Mouse (Mus musculus) forebrain, embryonic 12.5 days (tissue): ENCODE measurements around the gene Ilkap. TPM values are rescaled to one million over a fixed set of nuclear protein-coding genes. Genes with fewer than 3 reads are reported as not detected.

ENCODE experiments used
- ATAC-seq: fragments of 200-750 bp; cut with Nextera tagmentation; 2 replicates; pipeline ENCODE4 v1.8.0; 2017; ENCODE audit warnings: moderate TSS enrichment; ENCODE audit not compliant: low FRiP score
- H3K27ac ChIP-seq: fragments of 300-500 bp; sonication (generic); 2 replicates; pipeline ENCODE4 v1.5.1; 2016; ENCODE audit warnings: mild to moderate bottlenecking
- H3K27me3 ChIP-seq: fragments of 300-500 bp; sonication (generic); 2 replicates; pipeline ENCODE4 v1.6.1; 2016; ENCODE audit warnings: mild to moderate bottlenecking
- H3K36me3 ChIP-seq: fragments of 300-500 bp; sonication (generic); replicated peaks from 2 replicates; pipeline ENCODE4 v1.6.1; 2016; ENCODE audit warnings: mild to moderate bottlenecking
- H3K4me1 ChIP-seq: fragments of 300-500 bp; sonication (generic); 2 replicates; pipeline ENCODE4 v1.6.1; 2016
- H3K4me2 ChIP-seq: fragments of 300-500 bp; sonication (generic); 2 replicates; pipeline ENCODE4 v1.6.1; 2016; ENCODE audit warnings: mild to moderate bottlenecking, moderate library complexity
- H3K4me3 ChIP-seq: fragments of 300-500 bp; sonication (generic); replicated peaks from 2 replicates; pipeline ENCODE4 v1.5.1; 2016; ENCODE audit warnings: mild to moderate bottlenecking
- H3K9ac ChIP-seq: fragments of 300-500 bp; sonication (generic); 2 replicates; pipeline ENCODE4 v1.6.1; 2016; ENCODE audit warnings: mild to moderate bottlenecking
- H3K9me3 ChIP-seq: fragments of 300-500 bp; sonication (generic); 2 replicates; pipeline ENCODE4 v1.6.1; 2016
- WGBS: fragments of 180-500 bp; shearing (Covaris S2); methylation state at CpG from one replicate; pipeline ENCODE4 v1.1.7; 2016; 5-methylcytosine and 5-hydroxymethylcytosine counted together
- polyA plus RNA-seq: library from polyadenylated mRNA; unstranded; fragments of >200 nt; fragmentation: Nextera tagmentation; extraction: Ambion mirVana; gene quantifications from 2 replicates; pipeline ENCODE4 v1.2.1, GENCODE M21; 2016

Gene Ilkap
- polyA plus RNA-seq, 1 experiment from 2014 or later: 163 TPM

GRCm38 (mm10) chr1:91344921-91345685 is 53.5 kb downstream of the Ilkap start:
- H3K27ac ChIP-seq: no peak overlapping the region
- H3K4me1 ChIP-seq: peaks cover 13% of the 10 kb centered on the region
- peaks cover 65% of the 10 kb centered on the region for H3K27me3 ChIP-seq
- H3K36me3 ChIP-seq: no peaks in the 10 kb centered on the region
- 4% methylated on average over 68 of the region's 68 CpGs for WGBS
- no peak for ATAC-seq
- H3K9ac ChIP-seq: no peak overlapping the region
- H3K9me3 ChIP-seq: no peaks in the 10 kb centered on the region
- H3K4me2 ChIP-seq: peak overlapping the region; percentile 41
- H3K4me3 ChIP-seq: peak overlapping the region; percentile 27

DNA sequence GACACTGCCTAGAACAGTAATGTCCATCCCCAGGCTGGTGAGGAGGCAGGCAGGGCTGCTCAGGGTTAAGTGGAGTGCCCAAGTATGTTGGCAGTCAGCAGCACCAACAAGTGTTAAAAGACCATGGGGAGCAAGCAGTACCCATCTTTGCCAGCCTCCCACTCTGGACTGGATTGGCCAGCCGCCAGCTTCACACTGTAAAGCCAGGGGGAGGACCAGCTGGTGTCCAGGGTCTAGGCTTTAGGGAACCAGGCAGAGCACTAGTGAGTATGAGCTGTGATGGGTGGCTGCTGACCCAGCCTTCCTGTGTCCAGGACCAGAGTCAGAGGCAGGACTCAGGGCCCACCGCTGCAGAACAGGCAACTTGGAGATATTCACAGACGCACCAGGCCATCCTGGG is 54.6 kb downstream of the Ilkap start:
- WGBS: 80% methylated on average over 3 of the region's 3 CpGs
- Histone ChIP-seq H3K9ac (no peak overlapping the region), H3K4me1 (peaks cover 13% of the 10 kb centered on the region), H3K4me3 (no peak overlapping the region), H3K27me3 (peaks cover 65% of the 10 kb centered on the region), H3K36me3 (no peaks in the 10 kb centered on the region), H3K27ac (no peak overlapping the region), H3K4me2 (no peak overlapping the region), H3K9me3 (no peaks in the 10 kb centered on the region)
- ATAC-seq: no peak

GRCm38 (mm10) chr1:91337355-91337754 is 61.3 kb downstream of the Ilkap start:
- Histone ChIP-seq H3K9me3 (no peaks in the 10 kb centered on the region), H3K9ac (no peak overlapping the region), H3K36me3 (no peaks in the 10 kb centered on the region), H3K4me2 (no peak overlapping the region), H3K4me1 (no peaks in the 10 kb centered on the region), H3K27me3 (peaks cover 25% of the 10 kb centered on the region), H3K27ac (no peak overlapping the region), H3K4me3 (no peak overlapping the region)
- no peak for ATAC-seq
- 94% methylated on average over 7 of the region's 7 CpGs for whole genome bisulfite sequencing

GRCm38 (mm10) chr1:91333582-91333981 is 65.0 kb downstream of the Ilkap start:
- ATAC-seq: no peak
- Histone ChIP-seq H3K36me3 (no peaks in the 10 kb centered on the region), H3K4me1 (no peaks in the 10 kb centered on the region), H3K9me3 (no peaks in the 10 kb centered on the region), H3K9ac (no peak overlapping the region), H3K4me3 (no peak overlapping the region), H3K27me3 (0 out of 2 replicates have a peak, but pooled peaks cover 10% of the 10 kb centered on the region), H3K27ac (no peak overlapping the region), H3K4me2 (no peak overlapping the region)

GRCm38 (mm10) chr1:91332102-91332501 is 66.5 kb downstream of the Ilkap start:
- no peak for ATAC-seq
- 55% methylated on average over 4 of the region's 4 CpGs for WGBS
- no peak overlapping the region for H3K27ac ChIP-seq

DNA sequence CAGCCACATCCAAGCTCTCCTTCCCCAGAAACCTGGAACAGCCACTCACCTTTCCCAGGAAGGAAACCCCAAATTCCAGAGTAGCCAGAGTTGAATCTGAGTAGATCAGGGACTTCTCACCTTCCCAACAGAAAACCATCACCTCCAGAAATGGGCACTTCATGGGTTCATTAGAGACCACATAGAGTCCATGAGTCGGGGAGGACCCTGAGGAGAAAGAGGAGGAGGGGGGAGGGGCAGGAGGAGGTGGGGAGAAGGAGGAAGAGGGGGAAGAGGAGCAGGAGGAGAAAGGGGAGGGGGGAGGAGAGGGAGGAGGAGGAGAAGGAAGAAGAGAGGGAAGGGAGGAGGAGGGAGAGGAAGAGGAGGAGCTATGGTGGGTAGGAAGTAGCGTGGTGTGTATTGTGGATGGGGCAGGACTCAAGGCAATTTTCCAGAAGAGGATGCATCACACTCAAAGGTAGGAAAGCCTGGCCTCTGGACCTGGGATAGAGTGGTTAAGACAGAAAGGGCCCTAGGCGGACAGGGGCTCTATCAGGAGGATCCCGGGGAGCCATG is 73.0 kb downstream of the Ilkap start:
- no peak for ATAC-seq
- 78% methylated on average over 4 of the region's 4 CpGs for WGBS
- H3K9ac ChIP-seq: no peak overlapping the region
- no peaks in the 10 kb centered on the region for H3K4me1 ChIP-seq
- H3K4me2 ChIP-seq: no peak overlapping the region
- H3K9me3 ChIP-seq: no peaks in the 10 kb centered on the region
- no peak overlapping the region for H3K27ac ChIP-seq
- H3K4me3 ChIP-seq: no peak overlapping the region
- H3K27me3 ChIP-seq: no peaks in the 10 kb centered on the region; the same call in 1 of the 2 replicates
- H3K36me3 ChIP-seq: no peaks in the 10 kb centered on the region

More at GRCm38 (mm10) chr1:91332102-91332501, 66.5 kb downstream of the Ilkap start:
- Histone ChIP-seq H3K4me1 (no peaks in the 10 kb centered on the region), H3K9ac (no peak overlapping the region), H3K9me3 (no peaks in the 10 kb centered on the region), H3K27me3 (no peaks in the 10 kb centered on the region), H3K4me3 (no peak overlapping the region), H3K4me2 (no peak overlapping the region), H3K36me3 (no peaks in the 10 kb centered on the region)

DNA sequence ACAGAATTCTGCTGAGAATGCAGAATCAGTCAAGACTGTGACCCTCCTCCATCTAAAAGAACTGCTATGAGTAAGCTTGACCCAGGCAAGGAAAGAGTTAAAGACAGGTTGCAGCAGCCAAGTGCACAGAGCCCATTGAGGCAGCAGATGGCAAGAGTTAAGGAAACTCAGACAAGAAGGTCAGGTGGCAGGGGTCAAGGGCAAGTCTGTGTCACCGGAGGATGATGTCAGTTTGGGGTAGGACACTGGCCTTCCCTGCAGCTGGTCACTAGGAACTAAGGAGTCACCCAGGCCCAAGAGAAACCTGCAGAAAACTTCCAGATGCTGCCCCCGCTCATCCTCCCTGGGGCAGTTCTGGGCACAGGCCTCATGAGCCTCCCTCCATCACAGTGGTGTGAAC is 74.0 kb downstream of the Ilkap start:
- H3K27ac ChIP-seq: no peak overlapping the region
- H3K9me3 ChIP-seq: no peaks in the 10 kb centered on the region
- H3K9ac ChIP-seq: no peak overlapping the region
- no peak for ATAC-seq
- H3K4me2 ChIP-seq: no peak overlapping the region
- no peaks in the 10 kb centered on the region for H3K4me1 ChIP-seq
- H3K4me3 ChIP-seq: no peak overlapping the region
- no peaks in the 10 kb centered on the region; the same call in 1 of the 2 replicates for H3K27me3 ChIP-seq
- WGBS: 80% methylated on average over 2 of the region's 2 CpGs
- no peaks in the 10 kb centered on the region for H3K36me3 ChIP-seq

Other genes starting within 250 kb of the Ilkap start
- 0.10 and 0.26 TPM in 2 replicates for gene Ramp1, start 219.0 kb downstream of the Ilkap start, polyA plus RNA-seq
- 75.9 and 78.9 TPM in 2 replicates for gene Ube2f, start 148.5 kb downstream of the Ilkap start, polyA plus RNA-seq
- gene Scly, start 100.5 kb downstream of the Ilkap start, polyA plus RNA-seq: 11.1 and 12.0 TPM in 2 replicates
- gene Espnl, start 76.7 kb downstream of the Ilkap start, polyA plus RNA-seq: 0.04 and 0.10 TPM in 2 replicates
- gene Klhl30, start 47.8 kb downstream of the Ilkap start, polyA plus RNA-seq: 0.08 and 0.10 TPM in 2 replicates
- gene Erfe, start 32.4 kb downstream of the Ilkap start, polyA plus RNA-seq: 0.90 and 0.95 TPM in 2 replicates
- gene Hes6, start 15.2 kb upstream of the Ilkap start, polyA plus RNA-seq: 295 and 297 TPM in 2 replicates
- 3.7 and 3.9 TPM in 2 replicates for gene Per2, start 60.5 kb upstream of the Ilkap start, polyA plus RNA-seq
- gene Traf3ip1, start 95.8 kb upstream of the Ilkap start, polyA plus RNA-seq: 12.1 and 13.9 TPM in 2 replicates
- 17.0 and 17.1 TPM in 2 replicates for gene Asb1, start 141.7 kb upstream of the Ilkap start, polyA plus RNA-seq